Mouse (Mus musculus): ENCODE results near the gene Prkcb. TPM values are rescaled to one million over a fixed set of nuclear protein-coding genes. Genes with fewer than 3 reads are reported as not detected.

Prkcb gene
- polyA plus RNA-seq, 1 experiment, result 17.8 TPM

GRCm38 (mm10) chr7:122573101-122573635 lies 284.6 kb downstream of the Prkcb start:
- H3K79me2 ChIP-seq (ENCODE audit: control insufficient read depth, insufficient read depth), result no peaks in the 10 kb centered on the region
- no peaks in the 10 kb centered on the region for H3K36me3 ChIP-seq (ENCODE audit: control insufficient read depth, insufficient read depth)
- H3K79me3 ChIP-seq (ENCODE audit: low read depth), result no peaks in the 10 kb centered on the region
- H3ac ChIP-seq (ENCODE audit: control insufficient read depth, insufficient read length, low read depth), result no peak overlapping the region
- H3K4me3 ChIP-seq (ENCODE audit: insufficient read depth, poor library complexity, severe bottlenecking), result no peak overlapping the region
- no peak for TF ChIP-seq MYOG (IDR thresholded peaks at IDR 0.05; ENCODE audit: control insufficient read depth, extremely low read depth, insufficient read length)
- no peak for TF ChIP-seq CTCF (IDR thresholded peaks at IDR 0.05; ENCODE audit: control insufficient read depth, insufficient read depth, insufficient read length)
- H3K27me3 ChIP-seq (ENCODE audit: control insufficient read depth, insufficient read depth, insufficient read length), result no peaks in the 10 kb centered on the region

- no peaks in the 10 kb centered on the region for H3K79me3 ChIP-seq (ENCODE audit: low read depth)
- no peak for TF ChIP-seq FOSL1 (IDR thresholded peaks at IDR 0.05; ENCODE audit: insufficient read depth, low read length, poor library complexity, severe bottlenecking)
- no peaks in the 10 kb centered on the region for H3K79me2 ChIP-seq (ENCODE audit: control insufficient read depth, insufficient read depth)
- H3ac ChIP-seq (ENCODE audit: control insufficient read depth, insufficient read length, low read depth), result no peak overlapping the region
- no peak overlapping the region for H3K4me3 ChIP-seq (ENCODE audit: insufficient read depth, poor library complexity, severe bottlenecking)
- H3K27me3 ChIP-seq (ENCODE audit: control insufficient read depth, insufficient read depth, insufficient read length), result no peaks in the 10 kb centered on the region
- H3K36me3 ChIP-seq (ENCODE audit: control insufficient read depth, insufficient read depth), result no peaks in the 10 kb centered on the region
These were observed 285.9 kb downstream of the Prkcb start for GRCm38 (mm10) chr7:122574418-122574817.

GRCm38 (mm10) chr7:122575056-122575455 lies 286.5 kb downstream of the Prkcb start:
- H3ac ChIP-seq (ENCODE audit: control insufficient read depth, insufficient read length, low read depth), result no peak overlapping the region
- H3K79me3 ChIP-seq (ENCODE audit: low read depth), result no peaks in the 10 kb centered on the region
- H3K4me3 ChIP-seq (ENCODE audit: insufficient read depth, poor library complexity, severe bottlenecking), result no peak overlapping the region
- H3K79me2 ChIP-seq (ENCODE audit: control insufficient read depth, insufficient read depth), result no peaks in the 10 kb centered on the region
- no peaks in the 10 kb centered on the region for H3K36me3 ChIP-seq (ENCODE audit: control insufficient read depth, insufficient read depth)
- TF ChIP-seq MYOG (IDR thresholded peaks at IDR 0.05; ENCODE audit: control insufficient read depth, extremely low read depth, insufficient read length) (no peak), FOSL1 (IDR thresholded peaks at IDR 0.05; ENCODE audit: insufficient read depth, low read length, poor library complexity, severe bottlenecking) (no peak), USF1 (IDR thresholded peaks at IDR 0.05; ENCODE audit: low read depth) (no peak), CTCF (IDR thresholded peaks at IDR 0.05; ENCODE audit: control insufficient read depth, insufficient read depth, insufficient read length) (no peak), MYOD1 (IDR thresholded peaks at IDR 0.05; ENCODE audit: control insufficient read depth, insufficient read length, low read depth) (no peak), CEBPB (IDR thresholded peaks at IDR 0.05; ENCODE audit: low read depth) (no peak), MAX (IDR thresholded peaks at IDR 0.05) (no peak)
- no peaks in the 10 kb centered on the region for H3K27me3 ChIP-seq (ENCODE audit: control insufficient read depth, insufficient read depth, insufficient read length)

DNA sequence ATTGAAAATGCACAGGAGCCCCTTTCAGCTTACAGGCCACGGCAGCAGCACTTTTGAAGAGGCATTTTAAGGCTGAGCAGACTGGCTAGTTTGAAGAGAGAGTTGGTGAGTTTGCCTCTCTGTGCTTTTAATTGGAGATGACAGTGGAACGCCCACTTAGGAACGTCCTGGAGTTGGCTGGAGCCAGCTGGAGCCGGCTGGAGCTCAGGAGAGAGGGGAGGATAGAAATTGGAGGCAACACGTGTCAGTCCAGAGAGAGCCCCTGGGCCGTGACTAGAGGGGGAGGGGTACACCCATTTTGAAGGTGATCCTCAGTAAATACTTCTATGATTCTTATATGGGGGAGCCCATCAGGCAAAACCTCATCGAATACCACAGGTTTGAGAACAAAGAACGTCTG lies 287.0 kb downstream of the Prkcb start:
- no peaks in the 10 kb centered on the region for H3K36me3 ChIP-seq (ENCODE audit: control insufficient read depth, insufficient read depth)
- H3K79me3 ChIP-seq (ENCODE audit: low read depth), result no peaks in the 10 kb centered on the region
- H3K27me3 ChIP-seq (ENCODE audit: control insufficient read depth, insufficient read depth, insufficient read length), result no peaks in the 10 kb centered on the region
- no peaks in the 10 kb centered on the region for H3K79me2 ChIP-seq (ENCODE audit: control insufficient read depth, insufficient read depth)
- H3K4me3 ChIP-seq (ENCODE audit: insufficient read depth, poor library complexity, severe bottlenecking), result no peak overlapping the region
- H3ac ChIP-seq (ENCODE audit: control insufficient read depth, insufficient read length, low read depth), result no peak overlapping the region
- TF ChIP-seq MYOD1 (IDR thresholded peaks at IDR 0.05; ENCODE audit: control insufficient read depth, insufficient read length, low read depth), result no peak
- no peak for TF ChIP-seq CTCF (IDR thresholded peaks at IDR 0.05; ENCODE audit: control insufficient read depth, insufficient read depth, insufficient read length)
- TF ChIP-seq USF1 (IDR thresholded peaks at IDR 0.05; ENCODE audit: low read depth), result no peak
- TF ChIP-seq CEBPB (IDR thresholded peaks at IDR 0.05; ENCODE audit: low read depth), result no peak
- no peak for TF ChIP-seq FOSL1 (IDR thresholded peaks at IDR 0.05; ENCODE audit: insufficient read depth, low read length, poor library complexity, severe bottlenecking)
- no peak for TF ChIP-seq MYOG (IDR thresholded peaks at IDR 0.05; ENCODE audit: control insufficient read depth, extremely low read depth, insufficient read length)
- no peak for TF ChIP-seq MAX (IDR thresholded peaks at IDR 0.05)

- no peaks in the 10 kb centered on the region for H3K36me3 ChIP-seq (ENCODE audit: control insufficient read depth, insufficient read depth)
- no peak overlapping the region for H3ac ChIP-seq (ENCODE audit: control insufficient read depth, insufficient read length, low read depth)
- no peak overlapping the region for H3K4me3 ChIP-seq (ENCODE audit: insufficient read depth, poor library complexity, severe bottlenecking)
- no peaks in the 10 kb centered on the region for H3K79me3 ChIP-seq (ENCODE audit: low read depth)
- H3K27me3 ChIP-seq (ENCODE audit: control insufficient read depth, insufficient read depth, insufficient read length), result no peaks in the 10 kb centered on the region
- H3K79me2 ChIP-seq (ENCODE audit: control insufficient read depth, insufficient read depth), result no peaks in the 10 kb centered on the region
- TF ChIP-seq MAX (IDR thresholded peaks at IDR 0.05) (no peak), MYOG (IDR thresholded peaks at IDR 0.05; ENCODE audit: control insufficient read depth, extremely low read depth, insufficient read length) (no peak), USF1 (IDR thresholded peaks at IDR 0.05; ENCODE audit: low read depth) (no peak), CEBPB (IDR thresholded peaks at IDR 0.05; ENCODE audit: low read depth) (no peak), FOSL1 (IDR thresholded peaks at IDR 0.05; ENCODE audit: insufficient read depth, low read length, poor library complexity, severe bottlenecking) (no peak), MYOD1 (IDR thresholded peaks at IDR 0.05; ENCODE audit: control insufficient read depth, insufficient read length, low read depth) (no peak), CTCF (IDR thresholded peaks at IDR 0.05; ENCODE audit: control insufficient read depth, insufficient read depth, insufficient read length) (no peak)
These were observed 289.0 kb downstream of the Prkcb start for GRCm38 (mm10) chr7:122577571-122577970.

- TF ChIP-seq MAX (IDR thresholded peaks at IDR 0.05) (no peak), MYOD1 (IDR thresholded peaks at IDR 0.05; ENCODE audit: control insufficient read depth, insufficient read length, low read depth) (no peak), CTCF (IDR thresholded peaks at IDR 0.05; ENCODE audit: control insufficient read depth, insufficient read depth, insufficient read length) (no peak), MYOG (IDR thresholded peaks at IDR 0.05; ENCODE audit: control insufficient read depth, extremely low read depth, insufficient read length) (no peak), FOSL1 (IDR thresholded peaks at IDR 0.05; ENCODE audit: insufficient read depth, low read length, poor library complexity, severe bottlenecking) (no peak), CEBPB (IDR thresholded peaks at IDR 0.05; ENCODE audit: low read depth) (no peak), USF1 (IDR thresholded peaks at IDR 0.05; ENCODE audit: low read depth) (no peak)
- H3ac ChIP-seq (ENCODE audit: control insufficient read depth, insufficient read length, low read depth), result no peak overlapping the region
- no peaks in the 10 kb centered on the region for H3K27me3 ChIP-seq (ENCODE audit: control insufficient read depth, insufficient read depth, insufficient read length)
- no peaks in the 10 kb centered on the region for H3K79me2 ChIP-seq (ENCODE audit: control insufficient read depth, insufficient read depth)
- no peaks in the 10 kb centered on the region for H3K79me3 ChIP-seq (ENCODE audit: low read depth)
- H3K36me3 ChIP-seq (ENCODE audit: control insufficient read depth, insufficient read depth), result no peaks in the 10 kb centered on the region
- no peak overlapping the region for H3K4me3 ChIP-seq (ENCODE audit: insufficient read depth, poor library complexity, severe bottlenecking)
These were observed 291.1 kb downstream of the Prkcb start for GRCm38 (mm10) chr7:122579461-122580157.
